Mouse (Mus musculus): ENCODE measurements at regions not wholly inside any gene's neighbourhood (a gene's known extent, or its start where the extent isn't known, plus 50 kb on each side); places are given as distances from the start of the nearest gene placed in this dataset.

- DNase-seq (ENCODE audit: low spot score) (no peak), ATAC-seq (replicated peaks; ENCODE audit: low FRiP score) (no peak)
- Histone ChIP-seq H3K27me3 (replicated peaks; ENCODE audit: control insufficient read depth, insufficient read depth, low read length) (no peaks in the 10 kb centered on the region), H3K4me2 (no peak overlapping the region), H3K4me3 (ENCODE audit: low read depth, low read length) (no peak overlapping the region), H3K9me3 (ENCODE audit: control insufficient read depth, low read length) (no peaks in the 10 kb centered on the region), H3K27ac (ENCODE audit: low read depth, low read length) (no peak overlapping the region), H3K9ac (ENCODE audit: low read depth, low read length) (no peak overlapping the region), H3K36me3 (ENCODE audit: control insufficient read depth, insufficient read depth, low read length) (no peaks in the 10 kb centered on the region), H3K4me1 (replicated peaks; ENCODE audit: control insufficient read depth, insufficient read depth, low read length) (peaks cover 3% of the 10 kb centered on the region; the same call in 1 of the 2 replicates)
- 10% methylated on average over 3 of the region's 3 CpGs for WGBS
These were observed 134.8 kb upstream of the Gm5129 start for GRCm38 (mm10) chr5:29870537-29870936.

DNA sequence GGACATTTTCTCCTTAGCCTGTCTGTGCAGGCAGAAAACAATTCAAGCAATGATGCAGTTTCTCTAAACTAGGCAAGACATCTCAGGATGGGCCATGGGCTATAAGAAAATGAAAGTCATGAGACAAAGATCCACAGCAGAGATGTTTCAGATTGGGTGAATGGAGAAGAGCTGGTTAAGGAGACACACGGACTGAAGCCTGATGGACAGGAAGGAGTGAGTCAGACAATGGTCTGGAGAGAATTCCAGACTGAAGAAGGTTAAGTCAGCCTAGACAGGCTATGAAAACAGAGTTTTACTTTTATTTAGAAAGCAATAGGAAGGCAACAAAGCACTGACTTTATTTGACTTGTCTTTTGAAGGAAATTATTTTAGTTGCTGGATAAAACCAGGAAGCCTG lies 137.5 kb upstream of the Il6 start:
- peaks cover 3% of the 10 kb centered on the region; the same call in 1 of the 2 replicates for H3K4me1 ChIP-seq (replicated peaks; ENCODE audit: control insufficient read depth, insufficient read depth, low read length)
- H3K27me3 ChIP-seq (replicated peaks; ENCODE audit: control insufficient read depth, insufficient read depth, low read length): no peaks in the 10 kb centered on the region
- ATAC-seq (replicated peaks; ENCODE audit: low FRiP score) (no peak), DNase-seq (ENCODE audit: low spot score) (no peak)
- H3K9ac ChIP-seq (ENCODE audit: low read depth, low read length): no peak overlapping the region
- 32% methylated on average over 1 of the region's 1 CpGs for WGBS
- H3K9me3 ChIP-seq (ENCODE audit: control insufficient read depth, low read length): no peaks in the 10 kb centered on the region
- H3K4me3 ChIP-seq (ENCODE audit: low read depth, low read length): no peak overlapping the region
- H3K27ac ChIP-seq (ENCODE audit: low read depth, low read length): no peak overlapping the region
- no peaks in the 10 kb centered on the region for H3K36me3 ChIP-seq (ENCODE audit: control insufficient read depth, insufficient read depth, low read length)
- no peak overlapping the region for H3K4me2 ChIP-seq

GRCm38 (mm10) chr5:29887267-29887841 lies 125.6 kb upstream of the Il6 start:
- Histone ChIP-seq H3K9ac (ENCODE audit: low read depth, low read length) (no peak overlapping the region), H3K9me3 (ENCODE audit: control insufficient read depth, low read length) (no peaks in the 10 kb centered on the region), H3K27ac (ENCODE audit: low read depth, low read length) (no peak overlapping the region), H3K4me1 (replicated peaks; ENCODE audit: control insufficient read depth, insufficient read depth, low read length) (no peaks in the 10 kb centered on the region), H3K36me3 (ENCODE audit: control insufficient read depth, insufficient read depth, low read length) (no peaks in the 10 kb centered on the region), H3K4me2 (no peak overlapping the region), H3K27me3 (replicated peaks; ENCODE audit: control insufficient read depth, insufficient read depth, low read length) (no peaks in the 10 kb centered on the region), H3K4me3 (ENCODE audit: low read depth, low read length) (no peak overlapping the region)
- ATAC-seq (replicated peaks; ENCODE audit: low FRiP score) (no peak), DNase-seq (ENCODE audit: low spot score) (no peak)
- WGBS: 44% methylated on average over 4 of the region's 4 CpGs

GRCm38 (mm10) chr5:29892344-29892743 lies 120.6 kb upstream of the Il6 start:
- no peaks in the 10 kb centered on the region for H3K9me3 ChIP-seq (ENCODE audit: control insufficient read depth, low read length)
- H3K9ac ChIP-seq (ENCODE audit: low read depth, low read length): no peak overlapping the region
- no peaks in the 10 kb centered on the region for H3K36me3 ChIP-seq (ENCODE audit: control insufficient read depth, insufficient read depth, low read length)
- no peak overlapping the region for H3K4me3 ChIP-seq (ENCODE audit: low read depth, low read length)
- H3K27ac ChIP-seq (ENCODE audit: low read depth, low read length): no peak overlapping the region
- no peak overlapping the region for H3K4me2 ChIP-seq
- DNase-seq (ENCODE audit: low spot score) (no peak), ATAC-seq (replicated peaks; ENCODE audit: low FRiP score) (no peak)
- no peaks in the 10 kb centered on the region for H3K27me3 ChIP-seq (replicated peaks; ENCODE audit: control insufficient read depth, insufficient read depth, low read length)
- WGBS: 48% methylated on average over 2 of the region's 2 CpGs
- peaks cover 17% of the 10 kb centered on the region for H3K4me1 ChIP-seq (replicated peaks; ENCODE audit: control insufficient read depth, insufficient read depth, low read length)

- no peak for DNase-seq (ENCODE audit: low spot score)
- Histone ChIP-seq H3K4me2 (no peak overlapping the region), H3K27me3 (replicated peaks; ENCODE audit: control insufficient read depth, insufficient read depth, low read length) (no peaks in the 10 kb centered on the region), H3K36me3 (ENCODE audit: control insufficient read depth, insufficient read depth, low read length) (no peaks in the 10 kb centered on the region), H3K27ac (ENCODE audit: low read depth, low read length) (no peak overlapping the region), H3K9ac (ENCODE audit: low read depth, low read length) (no peak overlapping the region), H3K4me1 (replicated peaks; ENCODE audit: control insufficient read depth, insufficient read depth, low read length) (peaks cover 17% of the 10 kb centered on the region), H3K4me3 (ENCODE audit: low read depth, low read length) (no peak overlapping the region), H3K9me3 (ENCODE audit: control insufficient read depth, low read length) (no peaks in the 10 kb centered on the region)
- ATAC-seq (replicated peaks; ENCODE audit: low FRiP score): no peak
- 75% methylated on average over 2 of the region's 2 CpGs for WGBS
These were observed 120.1 kb upstream of the Il6 start for GRCm38 (mm10) chr5:29892861-29893260.

GRCm38 (mm10) chr5:29893829-29894228 lies 119.1 kb upstream of the Il6 start:
- no peaks in the 10 kb centered on the region for H3K27me3 ChIP-seq (replicated peaks; ENCODE audit: control insufficient read depth, insufficient read depth, low read length)
- H3K9ac ChIP-seq (ENCODE audit: low read depth, low read length): no peak overlapping the region
- H3K27ac ChIP-seq (ENCODE audit: low read depth, low read length): no peak overlapping the region
- DNase-seq (ENCODE audit: low spot score) (peak; percentile 41), ATAC-seq (replicated peaks; ENCODE audit: low FRiP score) (peak; percentile 85)
- peaks cover 17% of the 10 kb centered on the region for H3K4me1 ChIP-seq (replicated peaks; ENCODE audit: control insufficient read depth, insufficient read depth, low read length)
- WGBS: 7% methylated on average over 5 of the region's 5 CpGs
- peak overlapping the region; percentile 33 for H3K4me2 ChIP-seq
- no peaks in the 10 kb centered on the region for H3K36me3 ChIP-seq (ENCODE audit: control insufficient read depth, insufficient read depth, low read length)
- H3K9me3 ChIP-seq (ENCODE audit: control insufficient read depth, low read length): no peaks in the 10 kb centered on the region
- no peak overlapping the region for H3K4me3 ChIP-seq (ENCODE audit: low read depth, low read length)

DNA sequence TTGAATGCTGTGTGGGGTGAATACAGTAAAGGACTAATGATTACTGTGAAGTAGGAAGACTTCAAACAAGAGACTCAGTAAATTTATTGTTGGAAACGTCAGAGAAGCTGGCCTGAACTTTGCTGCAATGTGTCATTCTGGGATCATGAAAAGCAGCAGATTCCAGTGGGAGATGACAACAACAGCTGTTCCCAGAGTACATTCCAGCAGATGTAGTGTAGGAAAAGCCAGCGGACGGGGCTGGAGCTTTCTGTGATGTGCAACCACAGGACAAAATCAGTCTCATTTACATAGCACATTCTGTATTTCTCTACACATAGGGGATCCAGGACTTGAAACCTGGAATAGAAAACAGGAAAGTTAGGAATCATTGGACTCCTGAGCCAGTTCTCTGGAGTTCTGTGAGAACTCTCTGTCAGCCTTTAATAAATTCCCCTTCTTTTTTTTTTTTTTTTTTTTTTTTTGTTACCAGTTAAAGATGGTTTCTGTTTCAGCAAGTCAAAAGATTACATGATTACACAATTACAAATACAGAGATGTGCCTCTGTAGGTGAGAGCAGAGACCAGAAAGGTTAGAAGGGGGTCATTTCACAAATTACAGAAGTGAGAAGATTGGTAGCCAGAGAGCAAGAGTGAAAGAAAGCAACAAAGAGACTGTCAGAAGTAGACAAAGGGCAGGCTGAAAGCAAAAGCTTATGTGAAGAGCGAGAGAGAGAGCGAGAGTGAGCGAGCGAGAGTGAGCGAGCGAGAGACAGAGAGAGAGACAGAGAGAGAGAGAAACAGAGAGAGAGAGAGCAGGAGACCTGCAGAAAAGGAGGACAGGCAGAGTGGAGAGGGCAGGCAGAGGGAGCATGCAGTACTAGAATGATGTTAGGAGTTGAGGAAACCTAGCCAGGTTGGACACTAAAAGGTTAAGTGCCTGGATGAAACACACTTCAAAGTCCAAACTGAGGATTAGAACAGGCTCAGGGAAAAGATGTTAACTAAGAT lies 118.0 kb upstream of the Il6 start:
- ATAC-seq (replicated peaks; ENCODE audit: low FRiP score): no peak

GRCm38 (mm10) chr5:29897617-29898016 lies 115.3 kb upstream of the Il6 start:
- ATAC-seq (replicated peaks; ENCODE audit: low FRiP score) (no peak), DNase-seq (ENCODE audit: low spot score) (no peak)
- Histone ChIP-seq H3K4me1 (replicated peaks; ENCODE audit: control insufficient read depth, insufficient read depth, low read length) (peaks cover 14% of the 10 kb centered on the region), H3K36me3 (ENCODE audit: control insufficient read depth, insufficient read depth, low read length) (no peaks in the 10 kb centered on the region), H3K27ac (ENCODE audit: low read depth, low read length) (no peak overlapping the region), H3K4me3 (ENCODE audit: low read depth, low read length) (no peak overlapping the region), H3K4me2 (no peak overlapping the region), H3K9ac (ENCODE audit: low read depth, low read length) (no peak overlapping the region), H3K27me3 (replicated peaks; ENCODE audit: control insufficient read depth, insufficient read depth, low read length) (no peaks in the 10 kb centered on the region), H3K9me3 (ENCODE audit: control insufficient read depth, low read length) (no peaks in the 10 kb centered on the region)

More for the DNA sequence above, 118.0 kb upstream of the Il6 start:
- Histone ChIP-seq H3K4me2 (no peak overlapping the region), H3K9me3 (ENCODE audit: control insufficient read depth, low read length) (no peaks in the 10 kb centered on the region), H3K27me3 (replicated peaks; ENCODE audit: control insufficient read depth, insufficient read depth, low read length) (no peaks in the 10 kb centered on the region), H3K4me3 (ENCODE audit: low read depth, low read length) (no peak overlapping the region), H3K36me3 (ENCODE audit: control insufficient read depth, insufficient read depth, low read length) (no peaks in the 10 kb centered on the region), H3K27ac (ENCODE audit: low read depth, low read length) (no peak overlapping the region), H3K4me1 (replicated peaks; ENCODE audit: control insufficient read depth, insufficient read depth, low read length) (peaks cover 17% of the 10 kb centered on the region), H3K9ac (ENCODE audit: low read depth, low read length) (no peak overlapping the region)
- no peak for DNase-seq (ENCODE audit: low spot score)
- WGBS: 71% methylated on average over 9 of the region's 9 CpGs

- DNase-seq (ENCODE audit: low spot score) (no peak), ATAC-seq (replicated peaks; ENCODE audit: low FRiP score) (no peak)
- H3K36me3 ChIP-seq (ENCODE audit: control insufficient read depth, insufficient read depth, low read length): no peaks in the 10 kb centered on the region
- no peak overlapping the region for H3K4me2 ChIP-seq
- H3K27ac ChIP-seq (ENCODE audit: low read depth, low read length): no peak overlapping the region
- WGBS: 36% methylated on average over 2 of the region's 2 CpGs
- no peaks in the 10 kb centered on the region for H3K27me3 ChIP-seq (replicated peaks; ENCODE audit: control insufficient read depth, insufficient read depth, low read length)
- H3K4me3 ChIP-seq (ENCODE audit: low read depth, low read length): no peak overlapping the region
- H3K4me1 ChIP-seq (replicated peaks; ENCODE audit: control insufficient read depth, insufficient read depth, low read length): no peaks in the 10 kb centered on the region
- no peaks in the 10 kb centered on the region for H3K9me3 ChIP-seq (ENCODE audit: control insufficient read depth, low read length)
- H3K9ac ChIP-seq (ENCODE audit: low read depth, low read length): no peak overlapping the region
These were observed 111.2 kb upstream of the Il6 start for GRCm38 (mm10) chr5:29901716-29902115.
